Mouse (Mus musculus): ENCODE data around the gene Pclaf. TPM values are rescaled to one million over a fixed set of nuclear protein-coding genes. Genes with fewer than 3 reads are reported as not detected.

Pclaf gene
- polyA plus RNA-seq, 1 experiment, result 21.2 TPM

Other genes starting within 250 kb of the Pclaf start
- gene Oaz2, start 222.2 kb upstream of the Pclaf start, polyA plus RNA-seq (2012; rRNA removed), result 36.6 and 41.7 TPM in 2 replicates
- 4.6 and 6.1 TPM in 2 replicates for gene Zfp609, start 62.7 kb upstream of the Pclaf start, polyA plus RNA-seq (2012; rRNA removed)
- 5.8 and 8.6 TPM in 2 replicates for gene Trip4, start 18.6 kb downstream of the Pclaf start, polyA plus RNA-seq (2012; rRNA removed)
- 4.1 and 7.6 TPM in 2 replicates for gene Csnk1g1, start 18.7 kb downstream of the Pclaf start, polyA plus RNA-seq (2012; rRNA removed)
- 272 and 287 TPM in 2 replicates for gene Ppib, start 170.0 kb downstream of the Pclaf start, polyA plus RNA-seq (2012; rRNA removed)
- 1.0 and 1.4 TPM in 2 replicates for gene Snx22, start 179.5 kb downstream of the Pclaf start, polyA plus RNA-seq (2012; rRNA removed)
- gene Snx1, start 236.3 kb downstream of the Pclaf start, polyA plus RNA-seq (2012; rRNA removed), result 69.7 and 74.5 TPM in 2 replicates
- 26.0 and 27.1 TPM in 2 replicates for gene Ciao2a, start 236.4 kb downstream of the Pclaf start, polyA plus RNA-seq (2012; rRNA removed)

Data from large intestine, adult 2 months (tissue).